Mouse (Mus musculus): Measurements from ENCODE around the gene Bcl2l10. TPM values are rescaled to one million over a fixed set of nuclear protein-coding genes. Genes with fewer than 3 reads are reported as not detected.
"Not testable (repeated sequence)": the region's sequence is repeated elsewhere in the genome, so short reads cannot be mapped to it uniquely, and the experiment has no call there.

The Bcl2l10 gene
- total RNA-seq, 2 experiments from 2014 or later, result not detected

DNA sequence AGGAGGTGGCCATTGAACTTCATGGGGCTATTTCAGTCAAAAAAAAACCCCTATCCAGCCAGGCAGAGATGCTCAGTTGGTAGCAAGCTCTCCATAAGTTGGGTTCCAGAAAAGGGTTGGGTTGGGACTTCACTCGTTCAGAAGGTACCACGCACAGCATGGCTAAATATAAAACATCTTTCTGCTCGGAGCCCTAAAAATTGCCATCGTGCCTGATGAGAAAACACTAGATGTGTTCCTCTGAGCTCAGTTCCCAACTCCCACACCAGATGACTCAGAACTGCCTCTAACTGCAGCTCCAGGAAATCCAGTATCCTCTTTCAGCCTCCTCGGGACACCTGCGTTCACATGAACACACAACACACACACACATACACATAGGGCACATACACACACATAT is 9.5 kb upstream of the Bcl2l10 start:
- DNase-seq (ENCODE audit: low spot score in 2 of 2), result peak; percentile 70 to 87

DNA sequence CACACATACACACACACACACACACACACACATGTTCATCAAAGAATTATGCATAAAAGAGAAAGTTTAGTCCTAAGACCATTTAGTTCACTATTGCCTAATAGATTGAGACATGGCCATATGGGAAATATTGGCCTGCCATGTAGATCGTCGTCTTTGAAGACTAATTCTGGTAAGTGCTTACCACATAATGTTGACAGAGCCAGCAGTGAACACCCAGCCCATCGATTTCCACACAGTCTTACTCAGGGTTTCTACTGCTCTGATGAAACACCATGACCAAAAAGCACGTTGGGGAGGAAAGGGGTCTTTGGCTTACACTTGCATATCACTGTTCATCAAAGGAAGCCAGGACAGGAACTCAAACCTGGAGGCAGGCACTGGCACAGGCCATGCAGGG is 5.1 kb upstream of the Bcl2l10 start:
- DNase-seq (ENCODE audit: low spot score in 2 of 2), result no peak

- no peak for DNase-seq (ENCODE audit: low spot score in 2 of 2)
These were observed 508 bp downstream of the Bcl2l10 start for GRCm38 (mm10) chr9:75348066-75348465.

GRCm38 (mm10) chr9:75348641-75349040 is 1.1 kb downstream of the Bcl2l10 start:
- DNase-seq (ENCODE audit: low spot score in 2 of 2), result no peak

DNA sequence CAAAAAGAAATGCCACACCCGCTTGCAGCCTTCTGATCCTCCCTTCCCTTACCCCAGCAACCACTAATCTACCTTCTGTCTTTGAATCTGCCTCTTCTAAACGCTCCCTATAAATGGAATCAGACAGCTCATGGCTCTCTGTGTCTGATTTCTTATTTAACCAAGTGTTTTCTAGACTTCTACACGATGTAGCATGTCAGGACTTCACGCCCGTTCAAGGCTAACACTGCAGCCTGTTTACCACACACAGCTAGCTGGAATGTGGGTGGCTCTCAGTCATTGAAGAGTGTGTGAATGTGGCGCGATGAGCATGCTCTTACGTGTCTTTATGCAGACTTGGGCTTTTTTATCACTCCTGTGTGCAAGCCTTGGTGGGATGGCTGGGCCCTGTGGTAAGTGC is 5.5 kb downstream of the Bcl2l10 start:
- DNase-seq (ENCODE audit: low spot score in 2 of 2), result no peak

DNA sequence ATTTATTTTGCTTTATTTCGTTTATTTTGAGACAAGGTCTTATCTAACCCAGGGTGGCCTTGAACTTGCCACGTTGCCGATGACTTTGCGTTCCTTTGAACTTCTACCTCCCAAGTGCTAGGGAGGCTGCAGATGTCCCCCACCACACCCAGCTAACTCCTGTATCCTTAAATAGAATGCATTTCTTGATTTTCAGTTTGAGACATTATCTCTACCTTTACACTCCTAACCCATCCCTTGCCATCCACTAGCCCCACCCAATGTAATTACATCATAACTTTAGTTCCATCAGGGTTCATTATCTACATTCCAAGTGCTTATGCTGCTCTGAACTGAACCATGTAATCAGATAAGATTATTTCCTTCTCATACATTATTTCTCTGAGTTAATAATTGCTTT is 8.2 kb downstream of the Bcl2l10 start:
- DNase-seq (ENCODE audit: low spot score in 2 of 2), result no peak

DNA sequence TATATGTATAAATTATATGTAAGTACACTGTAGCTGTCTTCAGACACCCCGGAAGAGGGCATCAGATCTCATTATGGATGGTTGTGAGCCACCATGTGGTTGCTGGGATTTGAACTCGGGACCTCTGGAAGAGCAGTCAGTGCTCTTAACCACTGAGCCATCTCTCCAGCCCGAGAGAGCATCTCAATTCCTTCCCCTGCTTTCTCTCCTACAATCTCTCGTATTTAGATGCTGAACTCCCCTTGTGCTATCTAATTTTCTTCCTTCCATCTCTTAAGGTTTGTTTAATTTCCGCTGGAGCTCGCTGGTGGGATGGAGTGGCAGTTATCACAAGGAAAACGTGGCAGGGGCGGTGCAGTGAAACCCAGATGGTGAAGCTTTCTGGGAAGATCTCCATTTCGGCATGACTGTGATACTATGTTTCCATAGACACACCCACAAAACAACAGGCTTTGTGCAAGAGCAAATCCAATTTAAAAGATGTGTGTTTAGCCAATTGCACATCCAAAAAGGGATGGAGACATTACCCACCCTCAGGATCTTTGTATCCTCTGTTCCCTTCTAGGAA is 9.6 kb downstream of the Bcl2l10 start:
- peak; percentile 50 to 75 for DNase-seq (ENCODE audit: low spot score in 2 of 2)

DNA sequence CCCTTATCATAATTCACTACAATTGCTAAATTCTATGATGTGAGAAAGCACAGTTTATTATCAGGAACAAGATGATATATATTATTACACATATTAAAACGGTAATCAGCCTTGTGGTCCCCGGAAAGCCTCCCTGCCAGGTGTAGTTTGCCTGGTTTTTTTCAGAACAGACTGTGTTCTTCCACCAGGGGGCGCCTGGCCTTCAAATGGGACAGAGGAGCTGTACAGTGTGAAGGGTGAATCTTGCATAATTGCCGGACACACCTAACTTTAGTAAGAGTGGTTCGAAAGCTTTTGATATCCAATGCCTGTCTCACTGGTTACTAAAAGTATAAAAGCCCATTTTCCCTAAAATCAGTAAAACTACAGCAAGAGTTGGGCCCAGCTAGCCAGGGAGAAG is 14.1 kb downstream of the Bcl2l10 start:
- peak in 1 of 2 experiments; percentile 44 for DNase-seq (ENCODE audit: low spot score in 2 of 2)

DNA sequence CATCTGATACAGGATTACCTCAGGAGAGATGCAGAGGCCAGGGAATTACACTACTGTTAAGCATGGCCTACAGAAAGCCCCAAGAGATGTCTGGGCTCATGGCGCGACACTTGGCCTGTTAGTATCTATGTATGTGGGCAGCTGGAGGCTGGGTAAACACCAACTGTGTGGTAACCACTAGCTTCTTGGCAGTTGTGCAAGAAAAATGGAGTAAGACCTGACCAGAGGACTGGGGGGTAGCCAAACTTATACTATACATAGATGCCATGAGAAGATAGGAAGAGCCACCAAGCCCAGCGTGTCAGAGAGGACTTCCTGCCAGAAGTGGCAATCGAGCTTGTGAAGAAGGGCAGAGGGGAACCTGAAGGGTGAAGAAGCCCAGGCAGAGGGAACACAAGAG is 14.6 kb downstream of the Bcl2l10 start:
- no peak for DNase-seq (ENCODE audit: low spot score in 2 of 2)

DNA sequence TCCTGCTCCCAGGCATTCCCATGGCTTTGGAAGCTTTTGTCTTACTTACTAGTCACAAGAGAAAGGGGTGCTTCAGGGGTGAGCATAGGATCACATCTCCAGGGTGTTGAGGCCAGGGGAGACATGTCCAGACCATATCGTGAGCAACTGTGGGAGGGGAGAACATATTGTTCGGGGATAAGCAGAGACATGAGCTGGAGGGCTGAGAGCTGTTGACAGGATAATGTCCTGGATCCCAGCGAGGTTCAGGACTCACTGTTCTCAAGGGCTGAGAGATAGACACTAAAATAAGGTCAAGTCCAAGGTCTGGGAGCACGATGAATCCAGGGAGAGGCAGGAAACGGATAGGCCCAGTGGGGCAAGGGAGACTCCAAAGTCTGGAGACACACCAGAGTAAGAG is 15.4 kb downstream of the Bcl2l10 start:
- no peak for DNase-seq (ENCODE audit: low spot score in 2 of 2)

- not testable (repeated sequence) for DNase-seq (ENCODE audit: low spot score in 2 of 2)
These were observed 16.1 kb downstream of the Bcl2l10 start for GRCm38 (mm10) chr9:75363702-75364101.

GRCm38 (mm10) chr9:75365195-75365594 is 17.6 kb downstream of the Bcl2l10 start:
- no peak for DNase-seq (ENCODE audit: low spot score in 2 of 2)

GRCm38 (mm10) chr9:75366191-75366590 is 18.6 kb downstream of the Bcl2l10 start:
- DNase-seq (ENCODE audit: low spot score in 2 of 2), result no peak

- no peak for DNase-seq (ENCODE audit: low spot score in 2 of 2)
These were observed 21.2 kb downstream of the Bcl2l10 start for GRCm38 (mm10) chr9:75368779-75369178.

DNA sequence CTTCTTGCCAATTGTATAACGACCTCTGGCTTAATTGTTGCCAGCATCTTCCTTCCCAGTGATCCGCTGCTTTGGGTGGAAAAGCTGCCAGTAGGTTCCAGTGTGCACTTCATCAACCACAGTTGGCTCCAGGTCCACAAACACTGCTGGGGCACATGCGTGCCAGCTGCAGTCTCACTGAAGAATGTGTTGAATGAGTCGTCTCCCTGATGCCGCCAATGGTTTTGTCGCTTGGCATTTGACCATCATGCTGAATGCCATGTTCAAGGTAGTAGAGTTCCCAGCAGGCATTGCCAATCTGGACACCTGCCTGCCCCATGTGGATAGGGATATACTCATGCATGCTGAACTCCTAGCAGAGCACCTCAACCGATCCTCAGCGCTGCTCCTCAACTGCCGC is 28.0 kb downstream of the Bcl2l10 start:
- no peak for DNase-seq (ENCODE audit: low spot score in 2 of 2)

DNA sequence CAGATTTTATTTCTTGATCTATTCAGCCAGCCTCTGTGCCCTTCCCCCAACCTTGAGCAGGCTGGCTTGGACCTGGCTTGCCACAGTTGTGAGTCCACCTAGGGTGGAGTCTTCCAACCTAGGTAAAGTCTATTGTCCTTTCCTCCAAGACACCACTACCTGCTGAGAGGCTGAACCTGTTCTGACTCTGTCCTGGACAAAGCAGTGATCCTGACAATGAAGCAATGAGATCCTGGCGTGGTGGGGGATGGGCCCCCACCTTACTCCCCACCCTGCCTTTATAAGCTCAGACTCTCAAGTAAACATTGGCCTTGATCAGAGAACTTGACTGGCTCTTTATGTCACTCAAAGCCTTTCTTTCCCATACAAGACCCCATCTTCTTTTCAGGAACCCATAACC is 28.9 kb downstream of the Bcl2l10 start:
- DNase-seq (ENCODE audit: low spot score in 2 of 2), result no peak

DNA sequence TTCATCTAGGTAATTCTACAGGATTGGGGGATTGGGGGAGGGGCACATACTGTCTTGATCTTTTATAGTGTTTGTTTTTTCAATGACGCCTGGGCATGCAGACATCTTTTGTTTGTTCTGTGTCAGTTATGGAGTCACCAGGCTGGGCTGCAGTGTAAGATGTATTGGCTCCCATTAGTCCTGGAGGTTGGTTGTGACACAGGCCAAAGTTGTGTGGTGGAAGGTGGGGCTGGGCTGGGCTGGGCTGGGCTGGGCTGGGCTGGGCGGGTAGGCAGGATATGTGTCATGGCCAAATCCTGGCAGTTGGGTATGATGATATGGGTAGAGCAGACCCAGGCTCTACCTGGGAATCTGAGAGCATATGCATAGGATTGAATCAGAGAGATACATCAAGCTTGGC is 31.2 kb downstream of the Bcl2l10 start:
- DNase-seq (ENCODE audit: low spot score in 2 of 2), result no peak

- no peak for DNase-seq (ENCODE audit: low spot score in 2 of 2)
These were observed 35.3 kb downstream of the Bcl2l10 start for GRCm38 (mm10) chr9:75382825-75383224.

DNA sequence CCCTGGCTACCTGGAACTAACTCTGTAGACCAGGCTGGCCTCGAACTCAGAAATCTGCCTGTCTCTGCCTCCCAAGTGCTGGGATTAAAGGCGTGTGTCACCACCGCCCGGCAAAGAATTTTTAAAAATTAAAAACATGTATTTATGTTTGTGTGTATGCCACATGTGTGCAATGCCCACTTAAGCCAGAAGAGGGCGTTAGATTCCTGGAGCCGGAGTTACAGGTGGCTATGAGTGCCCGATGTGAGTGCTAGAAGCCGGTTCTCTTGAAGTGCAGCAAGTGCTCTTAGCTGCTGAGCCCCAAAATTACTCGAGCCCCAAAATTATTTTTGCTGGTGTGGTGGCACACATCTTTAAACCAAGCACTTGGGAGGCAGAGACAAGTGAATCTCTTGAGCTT is 36.2 kb downstream of the Bcl2l10 start:
- no peak for DNase-seq (ENCODE audit: low spot score in 2 of 2)

- DNase-seq (ENCODE audit: low spot score in 2 of 2), result no peak
These were observed 36.9 kb downstream of the Bcl2l10 start for GRCm38 (mm10) chr9:75384337-75384962.

DNA sequence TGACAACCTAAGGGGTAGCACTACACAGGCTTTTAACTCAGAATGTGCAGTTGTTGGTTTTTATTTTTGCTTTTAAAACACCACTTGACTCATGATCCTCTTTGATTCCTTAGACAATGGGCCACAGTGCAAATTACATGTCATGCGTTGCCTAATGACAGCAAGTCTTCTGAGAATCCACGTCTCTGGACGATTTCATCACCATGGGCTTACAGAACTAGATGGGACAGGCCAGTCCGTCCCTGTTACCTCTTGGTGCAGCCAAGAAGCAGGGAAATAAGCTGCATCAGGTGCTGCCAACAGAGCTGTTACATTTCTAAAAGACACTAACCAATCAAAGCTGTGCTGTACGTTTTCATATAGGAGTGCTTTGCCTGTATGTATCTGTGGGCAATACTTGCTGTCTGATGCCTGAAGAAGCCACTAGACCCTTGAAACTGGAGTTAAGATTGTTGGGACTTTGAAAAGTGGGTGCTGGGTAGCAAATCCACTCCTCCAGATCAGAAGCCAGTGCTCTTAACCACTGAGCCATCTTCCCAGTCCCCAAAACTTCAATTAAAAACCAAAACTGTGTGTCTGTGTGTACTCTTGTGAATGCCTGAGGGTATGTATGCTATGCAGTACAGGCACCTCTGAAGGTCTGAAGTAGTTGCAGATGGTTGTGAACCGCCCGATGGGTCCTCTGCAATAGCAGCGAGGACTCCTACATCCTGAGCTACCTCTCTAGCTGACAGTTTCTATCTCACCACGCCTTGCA is 37.8 kb downstream of the Bcl2l10 start:
- DNase-seq (ENCODE audit: low spot score in 2 of 2), result no peak

- no peak for DNase-seq (ENCODE audit: low spot score in 2 of 2)
These were observed 45.7 kb downstream of the Bcl2l10 start for GRCm38 (mm10) chr9:75393251-75393650.

DNA sequence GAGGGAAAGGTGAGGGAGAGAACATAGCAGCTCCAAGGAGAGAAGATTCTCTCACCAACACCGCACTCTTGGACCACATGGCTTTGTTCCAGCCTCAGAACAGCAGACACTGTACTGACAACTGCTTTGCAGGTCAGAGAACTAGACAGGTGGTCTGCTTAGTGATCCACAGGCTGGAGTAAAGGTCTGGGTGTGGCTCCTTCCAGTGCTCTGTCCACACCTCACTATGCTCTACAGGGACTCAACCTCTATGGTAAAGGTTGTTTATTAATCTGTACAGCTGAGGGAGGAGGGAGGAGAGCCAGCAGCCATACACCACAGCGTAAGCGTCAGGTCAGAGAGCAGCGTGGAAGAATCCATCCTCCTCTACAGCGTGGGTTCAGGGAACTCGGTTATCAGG is 48.4 kb downstream of the Bcl2l10 start:
- DNase-seq (ENCODE audit: low spot score in 2 of 2), result no peak

Measured in layer of hippocampus, adult 18-20 months (tissue).